Mouse (Mus musculus): Measurements from ENCODE around the gene Foxa1. TPM values are rescaled to one million over a fixed set of nuclear protein-coding genes. Genes with fewer than 3 reads are reported as not detected.
A peak's percentile ranks its signal among the peaks of the same experiment; 100 is the strongest.

Foxa1 gene
- polyA plus RNA-seq, 1 experiment = 59.0 TPM

- DNase-seq (ENCODE audit: low spot score) = no peak
Observed at GRCm38 (mm10) chr12:57541118-57541517, 5.6 kb downstream of the Foxa1 start.

GRCm38 (mm10) chr12:57539551-57539985 is 7.1 kb downstream of the Foxa1 start:
- no peak for DNase-seq (ENCODE audit: low spot score)

- DNase-seq (ENCODE audit: low spot score) = peak; percentile 49
Observed at GRCm38 (mm10) chr12:57538588-57539550, 7.8 kb downstream of the Foxa1 start.

- DNase-seq (ENCODE audit: low spot score) = no peak
Observed at GRCm38 (mm10) chr12:57537791-57538587, 8.7 kb downstream of the Foxa1 start.

GRCm38 (mm10) chr12:57536909-57537670 is 9.6 kb downstream of the Foxa1 start:
- no peak for DNase-seq (ENCODE audit: low spot score)

- peak; percentile 58 for DNase-seq (ENCODE audit: low spot score)
Observed at GRCm38 (mm10) chr12:57536056-57536908, 10.4 kb downstream of the Foxa1 start.

GRCm38 (mm10) chr12:57534879-57535611 is 11.7 kb downstream of the Foxa1 start:
- DNase-seq (ENCODE audit: low spot score) = peak; percentile 63

- no peak for DNase-seq (ENCODE audit: low spot score)
Observed at GRCm38 (mm10) chr12:57534517-57534878, 12.2 kb downstream of the Foxa1 start.

- DNase-seq (ENCODE audit: low spot score) = no peak
Observed at GRCm38 (mm10) chr12:57530474-57530873, 16.2 kb downstream of the Foxa1 start.

- DNase-seq (ENCODE audit: low spot score) = no peak
Observed at GRCm38 (mm10) chr12:57528335-57528734, 18.4 kb downstream of the Foxa1 start.

- no peak for DNase-seq (ENCODE audit: low spot score)
Observed at GRCm38 (mm10) chr12:57515702-57516377, 30.9 kb downstream of the Foxa1 start.

GRCm38 (mm10) chr12:57514552-57514951 is 32.2 kb downstream of the Foxa1 start:
- DNase-seq (ENCODE audit: low spot score) = no peak

GRCm38 (mm10) chr12:57511560-57511959 is 35.2 kb downstream of the Foxa1 start:
- DNase-seq (ENCODE audit: low spot score) = no peak

- DNase-seq (ENCODE audit: low spot score) = no peak
Observed at GRCm38 (mm10) chr12:57511127-57511526, 35.6 kb downstream of the Foxa1 start.

GRCm38 (mm10) chr12:57509726-57510125 is 37.0 kb downstream of the Foxa1 start:
- no peak for DNase-seq (ENCODE audit: low spot score)

GRCm38 (mm10) chr12:57508938-57509337 is 37.8 kb downstream of the Foxa1 start:
- DNase-seq (ENCODE audit: low spot score) = no peak

GRCm38 (mm10) chr12:57505329-57505728 is 41.4 kb downstream of the Foxa1 start:
- no peak for DNase-seq (ENCODE audit: low spot score)

GRCm38 (mm10) chr12:57500246-57500645 is 46.5 kb downstream of the Foxa1 start:
- no peak for DNase-seq (ENCODE audit: low spot score)

- DNase-seq (ENCODE audit: low spot score) = no peak
Observed at GRCm38 (mm10) chr12:57496347-57497119, 50.2 kb downstream of the Foxa1 start.

Measured in urinary bladder, adult 2 months (tissue).